Mouse (Mus musculus) hematopoietic stem cell, adult 5-6 weeks (primary cell): ENCODE results near the gene Fam8a1. TPM values are rescaled to one million over a fixed set of nuclear protein-coding genes. Genes with fewer than 3 reads are reported as not detected.

Source experiments
- ATAC-seq, 2 experiments: fragments of 125-278 bp in 1 of 2; replicated peaks in 1 of 2; 2 replicates each; pipeline ENCODE4 v1.8.0; 2016 to 2017; ENCODE audit warnings: inconsistent platforms in 2 of 2, mild to moderate bottlenecking in 2 of 2, moderate number of reproducible peaks in 2 of 2, low read depth in 1 of 2, moderate TSS enrichment in 1 of 2; ENCODE audit not compliant: low FRiP score in 2 of 2, poor library complexity in 2 of 2, severe bottlenecking in 2 of 2, insufficient read depth in 1 of 2, low TSS enrichment in 1 of 2
- total RNA-seq: library from RNA; stranded (forward); fragments of 172-1452, 232-1000 nt; gene quantifications from 2 replicates; pipeline ENCODE4 v1.2.3, GENCODE M21; 2017

The Fam8a1 gene
- 15.9 and 18.1 TPM in 2 replicates for total RNA-seq

- peak; percentile 96 to 97 for ATAC-seq
These were observed at the start of gene Fam8a1 for GRCm38 (mm10) chr13:46669048-46669619. TSS of gene Fam8a1 (plus strand) at chr13:46669522.

- peak; percentile 75 to 86 for ATAC-seq
These were observed 49.7 kb upstream of the Fam8a1 start for GRCm38 (mm10) chr13:46619633-46620032.

GRCm38 (mm10) chr13:46620964-46621757, 48.2 kb upstream of the Fam8a1 start:
- no peak for ATAC-seq

GRCm38 (mm10) chr13:46626608-46627007, 42.7 kb upstream of the Fam8a1 start:
- no peak for ATAC-seq

GRCm38 (mm10) chr13:46627841-46628240, 41.5 kb upstream of the Fam8a1 start:
- no peak for ATAC-seq

- ATAC-seq: no peak
These were observed 39.9 kb upstream of the Fam8a1 start for GRCm38 (mm10) chr13:46629391-46629790.

- no peak for ATAC-seq
These were observed 36.5 kb upstream of the Fam8a1 start for GRCm38 (mm10) chr13:46632796-46633195.

- no peak for ATAC-seq
These were observed 35.8 kb upstream of the Fam8a1 start for GRCm38 (mm10) chr13:46633320-46634132.

GRCm38 (mm10) chr13:46634133-46634488, 35.2 kb upstream of the Fam8a1 start:
- peak; percentile 83 to 84 for ATAC-seq

GRCm38 (mm10) chr13:46640608-46641468, 28.5 kb upstream of the Fam8a1 start:
- no peak for ATAC-seq

GRCm38 (mm10) chr13:46642318-46642717, 27.0 kb upstream of the Fam8a1 start:
- no peak for ATAC-seq

GRCm38 (mm10) chr13:46644175-46644574, 25.1 kb upstream of the Fam8a1 start:
- no peak for ATAC-seq

GRCm38 (mm10) chr13:46645476-46645875, 23.8 kb upstream of the Fam8a1 start:
- no peak for ATAC-seq

- ATAC-seq: peak; percentile 51 to 67
These were observed 17.5 kb upstream of the Fam8a1 start for GRCm38 (mm10) chr13:46651853-46652252.

- no peak for ATAC-seq
These were observed 16.7 kb upstream of the Fam8a1 start for GRCm38 (mm10) chr13:46652671-46653070.

- ATAC-seq: no peak
These were observed 15.7 kb upstream of the Fam8a1 start for GRCm38 (mm10) chr13:46653671-46654070.

GRCm38 (mm10) chr13:46654566-46654965, 14.8 kb upstream of the Fam8a1 start:
- no peak for ATAC-seq
